Mouse (Mus musculus): Measurements from ENCODE around the gene Pir. TPM values are rescaled to one million over a fixed set of nuclear protein-coding genes. Genes with fewer than 3 reads are reported as not detected.
A peak's percentile ranks its signal among the peaks of the same experiment; 100 is the strongest.

Gene Pir
- total and polyA plus RNA-seq, 3 experiments, result not detected

DNA sequence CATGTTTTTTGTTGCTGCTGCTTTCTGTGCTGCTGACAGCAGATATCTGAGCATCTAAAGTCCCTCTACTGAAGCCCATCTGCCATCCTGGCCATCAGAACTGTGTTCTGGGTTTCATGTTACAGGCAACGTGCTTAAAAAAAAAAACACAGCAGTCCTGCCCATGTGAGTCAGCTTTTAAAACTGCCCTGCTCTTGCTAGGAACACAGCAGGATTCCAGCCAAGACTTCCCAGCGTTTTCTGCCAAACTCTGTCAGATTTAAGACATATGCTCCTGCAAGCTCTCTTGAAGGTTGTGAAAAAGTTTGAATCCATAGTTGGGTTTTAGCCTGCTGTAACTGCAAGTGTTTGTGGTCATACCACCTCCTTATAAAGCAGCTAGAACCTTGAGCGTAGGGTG lies 103.9 kb downstream of the Pir start, which contains the start of gene Vegfd:
Gene Vegfd, plus strand, starts transcription at position 298 of the 400 bp plus-strand sequence.
- H3K27me3 ChIP-seq (replicated peaks), result no peaks in the 10 kb centered on the region
- H3K4me1 ChIP-seq (ENCODE audit: control insufficient read depth in 1 of 2, insufficient read depth in 2 of 2), result no peaks in the 10 kb centered on the region
- no peak for DNase-seq (ENCODE audit: extremely low read depth)
- no peak within 1 kb of the TSS for H3K9ac ChIP-seq (ENCODE audit: insufficient read depth, low read depth)
- no peaks in the 10 kb centered on the region for H3K9me3 ChIP-seq (replicated peaks; ENCODE audit: low read length)
- H3K27ac ChIP-seq (ENCODE audit: insufficient read depth, low read depth), result no peak within 1 kb of the TSS
- H3K4me2 ChIP-seq (ENCODE audit: insufficient read depth, low read depth, poor library complexity, severe bottlenecking), result no peak within 1 kb of the TSS
- no peaks in the 10 kb centered on the region for H3K79me2 ChIP-seq (replicated peaks; ENCODE audit: control insufficient read depth, extremely low read depth, insufficient read depth, poor library complexity, severe bottlenecking)
- dilution Hi-C loops (cut with MboI; ENCODE audit: extremely low pct_ligation_motif_present, extremely low pct_unique_long_range_greater_than_20kb, low sequenced_read_pairs), result no loop called here
- no peaks in the 10 kb centered on the region for H3K36me3 ChIP-seq (replicated peaks in 1 of 2; ENCODE audit: control insufficient read depth in 1 of 2, insufficient read depth in 1 of 2, low read length in 1 of 2)
- in situ Hi-C loops (cut with MboI; ENCODE audit: low pct_ligation_motif_present, low pct_unique_long_range_greater_than_20kb, low sequenced_read_pairs), result no loop called here
- H3K4me3 ChIP-seq (replicated peaks in 1 of 3; ENCODE audit: low read depth in 2 of 3, low read length in 2 of 3, poor library complexity in 1 of 3), result no peak within 1 kb of the TSS
- TF ChIP-seq CHD1 (IDR thresholded peaks at IDR 0.05; ENCODE audit: low read depth, low read length) (no peak), ZC3H11A (IDR thresholded peaks at IDR 0.05; ENCODE audit: low read depth, low read length) (no peak)

DNA sequence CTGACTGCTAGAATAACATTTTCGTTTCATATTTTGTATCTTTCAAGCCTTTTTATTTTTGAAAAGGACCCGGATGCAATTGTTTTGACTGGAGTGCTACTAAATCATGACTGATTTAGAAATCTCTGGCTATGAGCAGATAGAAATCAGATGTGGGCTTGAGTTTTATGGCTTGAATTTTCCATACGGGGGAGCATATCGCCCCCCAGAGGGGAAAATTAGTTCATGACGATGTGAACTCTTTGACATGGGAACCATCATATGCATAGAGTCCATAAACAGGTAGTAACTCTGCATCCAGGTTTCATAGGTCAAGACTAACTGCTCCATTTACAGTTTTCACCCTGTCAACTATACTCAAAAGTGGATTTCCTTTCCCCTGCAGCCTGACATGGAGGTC lies 105.4 kb downstream of the Pir start:
- DNase-seq (ENCODE audit: extremely low read depth), result peak; percentile 8
- Histone ChIP-seq H3K79me2 (replicated peaks; ENCODE audit: control insufficient read depth, extremely low read depth, insufficient read depth, poor library complexity, severe bottlenecking) (no peaks in the 10 kb centered on the region), H3K9me3 (replicated peaks; ENCODE audit: low read length) (no peaks in the 10 kb centered on the region), H3K9ac (ENCODE audit: insufficient read depth, low read depth) (no peak overlapping the region), H3K36me3 (replicated peaks in 1 of 2; ENCODE audit: control insufficient read depth in 1 of 2, insufficient read depth in 1 of 2, low read length in 1 of 2) (no peaks in the 10 kb centered on the region), H3K4me1 (ENCODE audit: control insufficient read depth in 1 of 2, insufficient read depth in 2 of 2) (no peaks in the 10 kb centered on the region), H3K4me2 (ENCODE audit: insufficient read depth, low read depth, poor library complexity, severe bottlenecking) (no peak overlapping the region), H3K27me3 (replicated peaks) (no peaks in the 10 kb centered on the region), H3K4me3 (replicated peaks in 1 of 3; ENCODE audit: low read depth in 2 of 3, low read length in 2 of 3, poor library complexity in 1 of 3) (no peak overlapping the region), H3K27ac (ENCODE audit: insufficient read depth, low read depth) (no peak overlapping the region)
- dilution Hi-C loops (cut with MboI; ENCODE audit: extremely low pct_ligation_motif_present, extremely low pct_unique_long_range_greater_than_20kb, low sequenced_read_pairs), result no loop called here
- in situ Hi-C loops (cut with MboI; ENCODE audit: low pct_ligation_motif_present, low pct_unique_long_range_greater_than_20kb, low sequenced_read_pairs), result no loop called here
- no peak for TF ChIP-seq POLR2AphosphoS2 (IDR thresholded peaks at IDR 0.05; ENCODE audit: low read depth, low read length)
- peak; percentile 38 for TF ChIP-seq RAD21 (IDR thresholded peaks at IDR 0.05; ENCODE audit: low read depth, low read length)
- TF ChIP-seq RCOR1 (conservative IDR thresholded peaks at IDR 0.05; ENCODE audit: low read depth, low read length), result no peak
- TF ChIP-seq CTCF (conservative IDR thresholded peaks at IDR 0.05 in 1 of 2, IDR thresholded peaks at IDR 0.05 in 1 of 2; ENCODE audit: low read depth in 2 of 2, low read length in 2 of 2), result peak in 1 of 2 experiments; percentile 42; a peak in 2 of 4 replicates

DNA sequence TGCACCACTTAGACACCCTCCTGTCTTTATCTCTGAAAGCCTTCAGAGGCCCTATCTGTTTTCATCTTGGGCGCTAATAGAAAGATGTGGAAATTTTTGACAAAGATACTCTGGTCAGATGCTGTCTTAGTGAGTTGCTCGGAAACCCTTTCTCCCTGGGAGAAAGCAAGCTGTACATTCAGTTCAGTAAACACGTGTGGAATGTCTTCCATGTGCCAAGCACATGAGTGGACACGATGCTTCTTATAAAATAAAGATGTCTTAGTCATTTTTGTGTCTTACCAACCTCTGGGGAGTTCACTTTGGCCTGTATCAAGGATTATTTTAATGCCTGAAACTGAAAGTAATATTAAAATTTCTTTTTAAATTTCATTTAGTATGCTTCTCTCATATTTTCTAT lies 110.5 kb downstream of the Pir start:
- Histone ChIP-seq H3K9ac (ENCODE audit: insufficient read depth, low read depth) (no peak overlapping the region), H3K4me1 (ENCODE audit: control insufficient read depth in 1 of 2, insufficient read depth in 2 of 2) (no peaks in the 10 kb centered on the region), H3K27me3 (replicated peaks) (no peaks in the 10 kb centered on the region), H3K4me2 (ENCODE audit: insufficient read depth, low read depth, poor library complexity, severe bottlenecking) (no peak overlapping the region), H3K9me3 (replicated peaks; ENCODE audit: low read length) (no peaks in the 10 kb centered on the region), H3K27ac (ENCODE audit: insufficient read depth, low read depth) (no peak overlapping the region), H3K79me2 (replicated peaks; ENCODE audit: control insufficient read depth, extremely low read depth, insufficient read depth, poor library complexity, severe bottlenecking) (no peaks in the 10 kb centered on the region), H3K36me3 (replicated peaks in 1 of 2; ENCODE audit: control insufficient read depth in 1 of 2, insufficient read depth in 1 of 2, low read length in 1 of 2) (no peaks in the 10 kb centered on the region), H3K4me3 (replicated peaks in 1 of 3; ENCODE audit: low read depth in 2 of 3, low read length in 2 of 3, poor library complexity in 1 of 3) (no peak overlapping the region)
- DNase-seq (ENCODE audit: extremely low read depth), result no peak
- no peak for TF ChIP-seq ZNF384 (IDR thresholded peaks at IDR 0.05; ENCODE audit: low read depth, low read length)
- no peak for TF ChIP-seq ELF1 (IDR thresholded peaks at IDR 0.05; ENCODE audit: low read depth, low read length)
- no peak for TF ChIP-seq SIN3A (IDR thresholded peaks at IDR 0.05; ENCODE audit: low read length)
- TF ChIP-seq NRF1 (IDR thresholded peaks at IDR 0.05; ENCODE audit: low read depth, low read length), result no peak
- no peak for TF ChIP-seq MXI1 (IDR thresholded peaks at IDR 0.05; ENCODE audit: low read depth, low read length)
- TF ChIP-seq MAZ (IDR thresholded peaks at IDR 0.05; ENCODE audit: low read depth, low read length), result no peak
- no peak for TF ChIP-seq TBP (conservative IDR thresholded peaks at IDR 0.05; ENCODE audit: low read depth, low read length)
- no peak for TF ChIP-seq POLR2AphosphoS2 (IDR thresholded peaks at IDR 0.05; ENCODE audit: low read depth, low read length)
- no peak for TF ChIP-seq USF1 (IDR thresholded peaks at IDR 0.05; ENCODE audit: low read depth, low read length)
- no peak for TF ChIP-seq GABPA (IDR thresholded peaks at IDR 0.05; ENCODE audit: insufficient replicate concordance, low read depth, low read length)
- TF ChIP-seq CTCF (conservative IDR thresholded peaks at IDR 0.05 in 1 of 2, IDR thresholded peaks at IDR 0.05 in 1 of 2; ENCODE audit: low read depth in 2 of 2, low read length in 2 of 2), result no peak
- in situ Hi-C loops (cut with MboI; ENCODE audit: low pct_ligation_motif_present, low pct_unique_long_range_greater_than_20kb, low sequenced_read_pairs), result no loop called here
- dilution Hi-C loops (cut with MboI; ENCODE audit: extremely low pct_ligation_motif_present, extremely low pct_unique_long_range_greater_than_20kb, low sequenced_read_pairs), result no loop called here
